Mouse (Mus musculus) midbrain, embryonic 11.5 days (tissue): ENCODE results near the gene Mfsd6. TPM values are rescaled to one million over a fixed set of nuclear protein-coding genes. Genes with fewer than 3 reads are reported as not detected.
"Not testable (repeated sequence)": the region's sequence is repeated elsewhere in the genome, so short reads cannot be mapped to it uniquely, and the experiment has no call there.

Source experiments
- ATAC-seq: fragments of 200-750 bp; cut with Nextera tagmentation; 2 replicates; pipeline ENCODE4 v1.8.0; 2017; ENCODE audit warnings: moderate TSS enrichment, moderate library complexity; ENCODE audit not compliant: low FRiP score
- DNase-seq: peaks from one replicate; pipeline ENCODE4 v3.0.0; 2015; ENCODE audit warnings: low spot score; ENCODE audit errors: missing footprints
- H3K27ac ChIP-seq: fragments of 300-500 bp; sonication (generic); 2 replicates; pipeline ENCODE4 v1.5.1; 2014; ENCODE audit warnings: low read depth, low read length
- H3K27me3 ChIP-seq: fragments of 300-500 bp; sonication (generic); 2 replicates; pipeline ENCODE4 v1.6.1; 2014; ENCODE audit warnings: mild to moderate bottlenecking, low read length, moderate library complexity, mixed read lengths; ENCODE audit not compliant: control insufficient read depth, insufficient read depth
- H3K36me3 ChIP-seq: fragments of 300-500 bp; sonication (generic); 2 replicates; pipeline ENCODE4 v1.6.1; 2014; ENCODE audit warnings: mild to moderate bottlenecking, low read length, moderate library complexity, mixed read lengths; ENCODE audit not compliant: control insufficient read depth, insufficient read depth
- H3K4me1 ChIP-seq: fragments of 300-500 bp; sonication (generic); 2 replicates; pipeline ENCODE4 v1.6.1; 2014; ENCODE audit warnings: low read length; ENCODE audit not compliant: control insufficient read depth, insufficient read depth
- H3K4me2 ChIP-seq: fragments of 300-500 bp; sonication (generic); 2 replicates; pipeline ENCODE4 v1.6.1; 2014; ENCODE audit warnings: mild to moderate bottlenecking, moderate library complexity
- H3K4me3 ChIP-seq: fragments of 300-500 bp; sonication (generic); 2 replicates; pipeline ENCODE4 v1.5.1; 2014; ENCODE audit warnings: low read depth, low read length
- H3K9ac ChIP-seq: fragments of 300-500 bp; sonication (generic); 2 replicates; pipeline ENCODE4 v1.6.1; 2014; ENCODE audit warnings: low read length
- H3K9me3 ChIP-seq: fragments of 300-500 bp; sonication (generic); 2 replicates; pipeline ENCODE4 v1.6.1; 2016; ENCODE audit warnings: low read length; ENCODE audit not compliant: control insufficient read depth
- WGBS: fragments of 180-500 bp; shearing (Covaris S2); extraction: QIAGEN DNeasy Blood & Tissue Kit; methylation state at CpG from one replicate; pipeline ENCODE4 v1.1.7; 2014; 5-methylcytosine and 5-hydroxymethylcytosine counted together
- polyA plus RNA-seq: library from polyadenylated mRNA; unstranded; fragments of >200 nt; fragmentation: Nextera tagmentation; extraction: Ambion mirVana; gene quantifications from 2 replicates; pipeline ENCODE4 v1.2.1, GENCODE M21; 2014

Gene Mfsd6
- polyA plus RNA-seq, 1 experiment from 2014 or later, result 3.1 TPM

GRCm38 (mm10) chr1:52718068-52718748 is 9.1 kb downstream of the Mfsd6 start:
- Histone ChIP-seq H3K27ac (no peak overlapping the region), H3K27me3 (no peaks in the 10 kb centered on the region), H3K4me1 (no peaks in the 10 kb centered on the region), H3K9me3 (no peaks in the 10 kb centered on the region), H3K4me3 (no peak overlapping the region), H3K4me2 (no peak overlapping the region), H3K36me3 (no peaks in the 10 kb centered on the region), H3K9ac (no peak overlapping the region)
- peak; percentile 67 for DNase-seq
- no peak for ATAC-seq
- WGBS, result 71% methylated on average over 3 of the region's 3 CpGs

- Histone ChIP-seq H3K4me2 (no peak overlapping the region), H3K9me3 (no peaks in the 10 kb centered on the region), H3K4me3 (no peak overlapping the region), H3K4me1 (no peaks in the 10 kb centered on the region), H3K27ac (no peak overlapping the region), H3K36me3 (no peaks in the 10 kb centered on the region), H3K9ac (no peak overlapping the region), H3K27me3 (no peaks in the 10 kb centered on the region)
- no peak for ATAC-seq
- peak; percentile 78 for DNase-seq
- 21% methylated on average over 1 of the region's 1 CpGs for WGBS
Measured at GRCm38 (mm10) chr1:52714451-52714850, 12.8 kb downstream of the Mfsd6 start.

DNA sequence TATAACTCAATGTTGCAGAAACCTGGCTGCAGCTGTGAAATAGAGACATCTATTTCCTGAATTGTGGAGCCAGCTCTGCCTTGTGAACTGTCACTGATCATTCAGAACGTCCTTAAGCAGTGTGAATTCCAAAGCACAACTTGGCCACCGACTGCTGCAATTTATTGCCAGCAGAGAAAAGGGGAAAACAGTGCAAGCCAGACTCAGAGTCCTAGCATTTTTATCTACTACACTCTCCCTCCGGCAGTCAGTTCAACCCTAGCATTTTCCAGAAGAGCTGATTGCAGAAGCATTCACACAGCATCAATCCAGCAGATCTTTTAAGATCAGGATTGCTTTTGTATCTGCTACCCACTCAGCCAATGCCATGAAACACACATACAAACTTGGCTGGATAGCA is 13.2 kb downstream of the Mfsd6 start:
- no peak overlapping the region for H3K27ac ChIP-seq
- no peaks in the 10 kb centered on the region for H3K27me3 ChIP-seq
- DNase-seq, result peak; percentile 69
- H3K4me3 ChIP-seq, result no peak overlapping the region
- no peaks in the 10 kb centered on the region for H3K4me1 ChIP-seq
- ATAC-seq, result no peak
- no peak overlapping the region for H3K4me2 ChIP-seq
- 45% methylated on average over 3 of the region's 3 CpGs for WGBS
- H3K9ac ChIP-seq, result no peak overlapping the region
- H3K9me3 ChIP-seq, result no peaks in the 10 kb centered on the region
- H3K36me3 ChIP-seq, result no peaks in the 10 kb centered on the region

- 87% methylated on average over 6 of the region's 6 CpGs for WGBS
Measured at GRCm38 (mm10) chr1:52708745-52709144, 18.5 kb downstream of the Mfsd6 start.

DNA sequence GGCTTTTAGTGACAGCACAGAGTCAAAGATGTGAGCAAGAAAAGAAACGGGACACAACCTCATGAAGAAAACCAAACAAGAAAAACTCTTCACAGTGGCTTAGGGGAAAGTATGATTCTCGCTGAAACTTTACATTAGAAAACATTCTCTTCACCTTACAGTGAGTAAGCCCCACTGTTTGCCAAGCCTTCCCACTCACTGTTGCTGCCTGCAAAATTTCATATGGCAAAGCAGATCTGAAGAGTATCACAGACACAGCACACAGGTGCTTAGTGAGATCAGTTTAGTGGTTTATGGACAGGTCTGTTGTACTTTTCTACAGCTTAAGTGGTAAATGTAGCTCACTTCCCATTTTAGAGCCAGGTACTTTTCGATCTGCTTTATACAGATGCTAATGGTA is 20.2 kb downstream of the Mfsd6 start:
- Histone ChIP-seq H3K9ac (no peak overlapping the region), H3K4me3 (no peak overlapping the region), H3K4me2 (no peak overlapping the region), H3K27ac (no peak overlapping the region), H3K36me3 (no peaks in the 10 kb centered on the region), H3K9me3 (no peaks in the 10 kb centered on the region), H3K4me1 (no peaks in the 10 kb centered on the region), H3K27me3 (no peaks in the 10 kb centered on the region)
- ATAC-seq, result no peak
- WGBS, result 92% methylated on average over 3 of the region's 3 CpGs
- no peak for DNase-seq

More at GRCm38 (mm10) chr1:52708745-52709144, 18.5 kb downstream of the Mfsd6 start:
- Histone ChIP-seq H3K4me1 (no peaks in the 10 kb centered on the region), H3K9me3 (no peaks in the 10 kb centered on the region), H3K4me2 (no peak overlapping the region), H3K4me3 (no peak overlapping the region), H3K36me3 (no peaks in the 10 kb centered on the region), H3K27me3 (no peaks in the 10 kb centered on the region), H3K9ac (no peak overlapping the region), H3K27ac (no peak overlapping the region)
- peak; percentile 12 for DNase-seq
- no peak for ATAC-seq

DNA sequence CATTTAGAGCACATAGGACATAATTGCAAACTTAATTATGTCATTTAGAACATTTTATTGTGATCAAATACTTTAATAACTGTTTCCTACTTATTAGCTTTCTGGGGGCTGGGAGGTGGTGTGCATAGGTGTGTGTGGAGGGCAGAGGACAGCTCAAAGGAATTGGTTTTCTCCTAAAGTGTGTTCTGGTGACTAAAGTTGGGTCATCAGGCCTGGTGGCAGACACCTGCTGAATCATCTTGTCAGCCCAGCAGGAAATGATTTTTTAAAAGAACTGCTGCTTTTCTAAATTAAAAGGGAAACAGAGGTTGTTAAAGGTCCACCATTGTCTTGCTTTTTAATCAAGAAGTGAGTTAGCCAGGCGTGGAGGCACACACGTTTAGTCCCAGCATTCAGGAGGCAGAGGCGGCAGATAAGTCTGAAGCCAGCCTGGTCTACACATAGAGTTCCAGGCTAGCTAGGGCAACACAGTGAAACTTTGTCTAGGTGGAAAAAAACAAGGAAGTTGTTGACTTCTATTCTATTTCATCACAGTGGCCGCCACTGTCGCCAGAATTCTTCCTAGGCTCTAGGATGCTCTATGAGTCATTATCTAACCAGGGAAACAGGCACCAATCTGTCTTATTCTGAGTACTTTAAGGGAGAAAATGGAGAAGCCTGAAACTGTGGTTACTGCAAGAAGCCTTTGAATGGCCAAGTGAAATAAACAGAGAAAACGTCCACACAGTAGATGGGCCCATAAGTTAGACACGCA is 24.3 kb downstream of the Mfsd6 start:
- Histone ChIP-seq H3K9ac (no peak overlapping the region), H3K27me3 (no peaks in the 10 kb centered on the region), H3K4me2 (no peak overlapping the region), H3K36me3 (no peaks in the 10 kb centered on the region), H3K9me3 (no peaks in the 10 kb centered on the region), H3K4me1 (no peaks in the 10 kb centered on the region), H3K27ac (no peak overlapping the region), H3K4me3 (no peak overlapping the region)
- ATAC-seq (no peak), DNase-seq (peak; percentile 33)
- 79% methylated on average over 7 of the region's 7 CpGs for WGBS

GRCm38 (mm10) chr1:52701941-52702340 is 25.3 kb downstream of the Mfsd6 start:
- 95% methylated on average over 1 of the region's 1 CpGs for WGBS
- Histone ChIP-seq H3K9me3 (no peaks in the 10 kb centered on the region), H3K36me3 (no peaks in the 10 kb centered on the region), H3K4me3 (no peak overlapping the region), H3K9ac (no peak overlapping the region), H3K27ac (no peak overlapping the region), H3K4me2 (no peak overlapping the region), H3K27me3 (no peaks in the 10 kb centered on the region), H3K4me1 (no peaks in the 10 kb centered on the region)
- ATAC-seq, result no peak
- peak; percentile 6 for DNase-seq

DNA sequence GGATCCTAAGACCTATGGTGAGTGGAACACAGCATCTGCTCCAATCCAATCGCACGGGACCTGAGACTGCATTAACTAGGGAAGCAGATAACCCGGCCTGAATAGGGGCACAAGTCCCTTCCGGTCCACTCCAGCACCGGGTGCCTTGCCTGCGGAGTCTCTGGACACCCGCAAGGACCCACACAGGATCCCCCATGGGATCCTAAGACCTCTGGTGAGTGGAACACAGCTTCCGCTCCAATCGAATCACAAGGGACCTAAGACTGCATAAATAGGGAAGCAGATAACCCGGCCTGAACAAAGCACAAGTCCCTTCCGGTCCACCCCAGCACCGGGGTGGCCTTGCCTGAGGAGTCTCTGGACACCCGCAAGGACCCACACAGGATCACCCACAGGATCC is 32.8 kb downstream of the Mfsd6 start:
- H3K27ac ChIP-seq, H3K9me3 ChIP-seq, H3K9ac ChIP-seq, DNase-seq, H3K36me3 ChIP-seq, ATAC-seq, H3K4me2 ChIP-seq, H3K4me1 ChIP-seq, H3K27me3 ChIP-seq, H3K4me3 ChIP-seq: not testable (repeated sequence)
- WGBS, result 94% methylated on average over 13 of the region's 13 CpGs

GRCm38 (mm10) chr1:52687636-52688035 is 39.6 kb downstream of the Mfsd6 start:
- whole genome bisulfite sequencing, result 92% methylated on average over 8 of the region's 8 CpGs
- no peaks in the 10 kb centered on the region for H3K27me3 ChIP-seq
- no peak overlapping the region for H3K4me3 ChIP-seq
- no peaks in the 10 kb centered on the region for H3K36me3 ChIP-seq
- H3K4me2 ChIP-seq, result no peak overlapping the region
- no peak overlapping the region for H3K27ac ChIP-seq
- H3K9me3 ChIP-seq, result no peaks in the 10 kb centered on the region
- ATAC-seq (no peak), DNase-seq (no peak)
- no peak overlapping the region for H3K9ac ChIP-seq
- no peaks in the 10 kb centered on the region for H3K4me1 ChIP-seq
